Mouse (Mus musculus) liver, embryonic 14.5 days (tissue): ENCODE results near the gene Wfdc21. TPM values are rescaled to one million over a fixed set of nuclear protein-coding genes. Genes with fewer than 3 reads are reported as not detected.

Source experiments
- ATAC-seq: fragments of 200-750 bp; cut with Nextera tagmentation; 2 replicates; pipeline ENCODE4 v1.8.0; 2017; ENCODE audit warnings: moderate number of reproducible peaks, mild to moderate bottlenecking, moderate library complexity; ENCODE audit not compliant: insufficient read depth
- DNase-seq, 3 experiments: peaks; one replicate each; pipeline ENCODE4 v3.0.0-alpha.2; 2012 to 2013; ENCODE audit warnings: low read depth in 3 of 3, low spot score in 3 of 3
- H3K27ac ChIP-seq: fragments of 300-500 bp; sonication (generic); 2 replicates; pipeline ENCODE4 v1.5.1; 2014; ENCODE audit warnings: moderate library complexity, mild to moderate bottlenecking, control low read depth, inconsistent platforms
- H3K27me3 ChIP-seq: fragments of 300-500 bp; sonication (generic); 2 replicates; pipeline ENCODE4 v1.6.1; 2014; ENCODE audit warnings: mild to moderate bottlenecking, low read length, moderate library complexity; ENCODE audit not compliant: control insufficient read depth, insufficient read depth
- H3K36me3 ChIP-seq: fragments of 300-500 bp; sonication (generic); replicated peaks from 2 replicates; pipeline ENCODE4 v1.6.1; 2014; ENCODE audit warnings: low read depth; ENCODE audit not compliant: control insufficient read depth, insufficient read depth
- H3K4me1 ChIP-seq, 2 experiments: fragments of 200-500 bp in 1 of 2; fragments of 300-500 bp in 1 of 2; sonication (generic) in 1 of 2; replicated peaks; 2 replicates each; pipeline ENCODE4 v1.6.1; 2012 to 2014; ENCODE audit warnings: antibody characterized with exemption in 1 of 2, inconsistent platforms in 1 of 2, low read length in 1 of 2; ENCODE audit not compliant: control insufficient read depth in 2 of 2, insufficient read depth in 2 of 2
- H3K4me2 ChIP-seq: fragments of 300-500 bp; sonication (generic); 2 replicates; pipeline ENCODE4 v1.6.1; 2014; ENCODE audit warnings: low read depth, mild to moderate bottlenecking, control low read depth, moderate library complexity
- H3K4me3 ChIP-seq, 2 experiments: fragments of 200-500 bp in 1 of 2; fragments of 300-500 bp in 1 of 2; sonication (generic) in 1 of 2; 2 replicates each; pipeline ENCODE4 v1.5.1; 2012 to 2014; ENCODE audit warnings: low read depth in 2 of 2, low read length in 2 of 2, mild to moderate bottlenecking in 2 of 2, control low read depth in 1 of 2, inconsistent platforms in 1 of 2, moderate library complexity in 1 of 2; ENCODE audit not compliant: insufficient read depth in 1 of 2
- H3K9ac ChIP-seq: fragments of 300-500 bp; sonication (generic); replicated peaks from 2 replicates; pipeline ENCODE4 v1.6.1; 2014; ENCODE audit warnings: mild to moderate bottlenecking, control low read depth, moderate library complexity
- H3K9me3 ChIP-seq: fragments of 300-500 bp; sonication (generic); 2 replicates; pipeline ENCODE4 v1.6.1; 2016; ENCODE audit warnings: low read length, mixed read lengths; ENCODE audit not compliant: control insufficient read depth
- CTCF ChIP-seq: IDR thresholded peaks from 2 replicates; pipeline ENCODE4 v1.5.1; 2016; ENCODE audit warnings: antibody characterized with exemption, low read depth, control low read depth
- EP300 ChIP-seq: IDR thresholded peaks from 2 replicates; pipeline ENCODE4 v1.6.1; 2016; ENCODE audit warnings: antibody characterized with exemption, low read depth
- WGBS: fragments of 180-500 bp; shearing (Covaris S2); extraction: QIAGEN DNeasy Blood & Tissue Kit; methylation state at CpG from one replicate; pipeline ENCODE4 v1.1.7; 2014; ENCODE audit not compliant: insufficient replicate concordance; 5-methylcytosine and 5-hydroxymethylcytosine counted together
- polyA plus RNA-seq, 2 experiments: library from polyadenylated mRNA; depleted of rRNA in 1 of 2; stranded (reverse) in 1 of 2; unstranded in 1 of 2; fragments of >200 nt; fragmentation: Nextera tagmentation in 1 of 2; extraction: Ambion mirVana in 1 of 2; gene quantifications; 2 replicates each; pipeline versions ENCODE4 v1.2.1 to v1.2.3; 2012 to 2014

Wfdc21 gene
- polyA plus RNA-seq, 2 experiments: 6.5 to 22.8 TPM

- TF ChIP-seq CTCF: no peak
- TF ChIP-seq EP300: no peak
- Histone ChIP-seq H3K36me3 (no peaks in the 10 kb centered on the region), H3K9me3 (no peaks in the 10 kb centered on the region), H3K27me3 (no peaks in the 10 kb centered on the region), H3K4me3 (no peak overlapping the region), H3K9ac (no peak overlapping the region), H3K27ac (no peak overlapping the region), H3K4me1 (no peaks in the 10 kb centered on the region), H3K4me2 (no peak overlapping the region)
- no peak for ATAC-seq
- 59% methylated on average over 8 of the region's 8 CpGs for WGBS
- no peak for DNase-seq
Observed at GRCm38 (mm10) chr11:83788331-83788730, 41.6 kb downstream of the Wfdc21 start.

GRCm38 (mm10) chr11:83789259-83789658, 42.5 kb downstream of the Wfdc21 start:
- ATAC-seq: no peak
- Histone ChIP-seq H3K36me3 (no peaks in the 10 kb centered on the region), H3K4me3 (no peak overlapping the region), H3K4me2 (no peak overlapping the region), H3K9ac (no peak overlapping the region), H3K27me3 (no peaks in the 10 kb centered on the region), H3K9me3 (no peaks in the 10 kb centered on the region), H3K27ac (no peak overlapping the region), H3K4me1 (no peaks in the 10 kb centered on the region)
- no peak for TF ChIP-seq CTCF
- TF ChIP-seq EP300: no peak
- 20% methylated on average over 13 of the region's 13 CpGs for WGBS
- peak in 2 of 3 experiments; percentile 16 to 41 for DNase-seq

DNA sequence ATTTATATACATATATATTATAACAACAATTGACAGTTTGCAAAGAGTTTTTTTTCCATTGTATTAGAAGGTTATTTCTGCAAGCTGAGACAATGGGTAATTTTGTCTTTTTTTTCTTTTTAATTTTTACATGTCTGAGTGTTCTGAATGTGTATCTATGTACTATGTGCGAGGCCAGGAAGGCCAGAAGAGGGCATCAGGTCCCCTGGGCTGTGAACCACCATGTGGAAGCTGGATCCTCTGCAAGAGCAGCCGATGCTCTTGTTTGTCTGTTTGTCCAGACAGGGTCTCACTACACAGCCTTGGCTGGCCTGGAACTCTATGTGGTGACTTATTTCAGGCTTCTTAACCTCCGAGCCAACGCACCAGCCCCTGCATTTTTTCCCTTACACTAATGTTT, 44.4 kb downstream of the Wfdc21 start:
- 51% methylated on average over 4 of the region's 4 CpGs for WGBS
- no peak overlapping the region for H3K9ac ChIP-seq
- no peak overlapping the region for H3K27ac ChIP-seq
- H3K4me3 ChIP-seq: no peak overlapping the region
- H3K27me3 ChIP-seq: no peaks in the 10 kb centered on the region
- no peaks in the 10 kb centered on the region for H3K4me1 ChIP-seq
- no peak for DNase-seq
- TF ChIP-seq CTCF (no peak), EP300 (no peak)
- no peak for ATAC-seq
- no peaks in the 10 kb centered on the region for H3K9me3 ChIP-seq
- H3K4me2 ChIP-seq: no peak overlapping the region
- H3K36me3 ChIP-seq: no peaks in the 10 kb centered on the region

DNA sequence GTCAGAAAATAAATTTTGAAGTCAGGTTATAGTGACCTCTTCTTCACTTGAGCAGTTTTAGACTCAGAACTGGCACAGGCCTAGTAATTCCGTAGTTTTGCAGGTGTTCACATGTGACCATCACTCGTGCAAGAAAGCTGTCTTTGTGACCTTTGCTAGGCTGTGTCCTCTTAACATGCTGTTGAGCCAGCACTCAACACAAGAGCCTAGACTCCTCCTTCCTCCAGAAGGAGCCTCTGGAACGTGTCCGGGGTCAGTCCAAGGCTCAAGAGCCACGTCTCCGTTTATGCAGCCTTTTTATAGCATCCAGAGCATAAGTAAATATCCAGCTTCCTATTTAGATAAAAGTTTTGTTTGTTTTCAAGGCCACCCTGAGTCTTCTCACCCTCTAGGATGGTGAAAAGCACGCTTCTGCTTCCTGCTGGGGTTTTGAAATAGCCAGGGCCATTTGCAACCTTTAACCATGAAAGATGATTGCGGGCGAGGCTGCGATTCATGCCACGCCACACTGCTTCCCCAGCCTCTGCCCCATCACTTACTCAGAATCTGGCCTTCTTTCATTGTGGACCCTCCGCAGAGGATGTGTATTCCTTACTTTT, 45.7 kb downstream of the Wfdc21 start:
- H3K27ac ChIP-seq: no peak overlapping the region
- H3K9me3 ChIP-seq: no peaks in the 10 kb centered on the region
- no peaks in the 10 kb centered on the region for H3K27me3 ChIP-seq
- 63% methylated on average over 12 of the region's 12 CpGs for WGBS
- H3K9ac ChIP-seq: no peak overlapping the region
- no peak for TF ChIP-seq EP300
- TF ChIP-seq CTCF: no peak
- no peak overlapping the region for H3K4me3 ChIP-seq
- ATAC-seq (no peak), DNase-seq (no peak)
- no peaks in the 10 kb centered on the region for H3K36me3 ChIP-seq
- no peak overlapping the region for H3K4me2 ChIP-seq
- no peaks in the 10 kb centered on the region for H3K4me1 ChIP-seq

DNA sequence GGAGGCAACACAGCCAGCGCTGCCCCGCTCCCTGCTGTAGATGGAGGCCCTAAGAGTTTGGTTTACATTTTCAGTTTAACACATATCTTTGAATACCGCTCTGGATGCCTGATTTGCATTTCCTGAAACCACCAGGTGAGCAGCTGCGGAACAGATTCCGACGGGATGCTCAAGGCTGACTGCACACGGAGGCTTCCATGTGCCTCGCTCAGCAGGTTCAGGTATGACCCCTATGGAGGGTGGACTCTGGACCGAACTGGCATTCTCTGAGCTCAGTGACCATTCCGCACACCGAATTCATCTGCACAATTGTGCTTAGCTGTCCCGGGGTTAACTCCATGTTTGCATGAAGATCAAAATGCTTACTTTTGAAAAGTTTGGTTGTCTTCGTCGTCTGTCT, 46.5 kb downstream of the Wfdc21 start:
- H3K4me3 ChIP-seq: no peak overlapping the region
- DNase-seq: no peak
- no peak overlapping the region for H3K27ac ChIP-seq
- no peaks in the 10 kb centered on the region for H3K27me3 ChIP-seq
- no peaks in the 10 kb centered on the region for H3K9me3 ChIP-seq
- H3K36me3 ChIP-seq: no peaks in the 10 kb centered on the region
- H3K9ac ChIP-seq: no peak overlapping the region
- 66% methylated on average over 14 of the region's 14 CpGs for WGBS
- ATAC-seq: no peak
- no peaks in the 10 kb centered on the region for H3K4me1 ChIP-seq
- no peak overlapping the region for H3K4me2 ChIP-seq
- TF ChIP-seq EP300 (no peak), CTCF (no peak)
